Mouse (Mus musculus): ENCODE measurements around the gene Ache. TPM values are rescaled to one million over a fixed set of nuclear protein-coding genes. Genes with fewer than 3 reads are reported as not detected.

The Ache gene
- total and polyA plus RNA-seq, 3 experiments, result 7.0 to 16.8 TPM; not detected in 1

GRCm38 (mm10) chr5:137306439-137307005 lies 19.2 kb downstream of the Ache start (continued):
- TF ChIP-seq POLR2AphosphoS5 (IDR thresholded peaks at IDR 0.05; ENCODE audit: borderline replicate concordance, low read depth, low read length), result no peak
- TF ChIP-seq RAD21 (IDR thresholded peaks at IDR 0.05; ENCODE audit: low read depth, low read length), result no peak
- TF ChIP-seq ETS1 (IDR thresholded peaks at IDR 0.05; ENCODE audit: low read depth, low read length), result peak; percentile 27; the same call in 1 of the 2 replicates

- peak; percentile 98 for DNase-seq (ENCODE audit: low read depth, low spot score)
- Histone ChIP-seq H3K27me3 (ENCODE audit: control insufficient read depth in 1 of 2, insufficient read depth in 2 of 2, low read length in 2 of 2) (no peaks in the 10 kb centered on the region), H3K79me2 (ENCODE audit: control insufficient read depth, insufficient read depth, low read length, poor library complexity) (peaks cover 42% of the 10 kb centered on the region), H3K4me3 (ENCODE audit: control insufficient read depth in 1 of 2, insufficient read depth in 1 of 2, low read depth in 2 of 2, low read length in 2 of 2) (peak within 1 kb of the TSS; percentile 73 to 86), H3K36me3 (ENCODE audit: control insufficient read depth in 1 of 2, insufficient read depth in 2 of 2, low read length in 2 of 2) (peaks cover 0 to 36% of the 10 kb centered on the region in 2 experiments; a peak in 3 of 4 replicates), H3K9me3 (replicated peaks; ENCODE audit: insufficient read depth, low read length) (no peaks in the 10 kb centered on the region), H3K9ac (ENCODE audit: control insufficient read depth, low read depth, low read length, poor library complexity, severe bottlenecking) (peak within 1 kb of the TSS; percentile 93), H3K4me1 (ENCODE audit: control insufficient read depth in 1 of 2, insufficient read depth in 2 of 2, low read length in 2 of 2) (peaks cover 5 to 33% of the 10 kb centered on the region in 2 experiments; a peak in 3 of 4 replicates), H3K27ac (ENCODE audit: control insufficient read depth, low read depth, low read length) (peak within 1 kb of the TSS; percentile 93)
- TF ChIP-seq CTCF (IDR thresholded peaks at IDR 0.05 in 2 of 3, conservative IDR thresholded peaks at IDR 0.05 in 1 of 3; ENCODE audit: control insufficient read depth in 1 of 3, insufficient read depth in 1 of 3, low read depth in 2 of 3, low read length in 3 of 3, poor library complexity in 1 of 3, severe bottlenecking in 1 of 3) (no peak), NELFE (IDR thresholded peaks at IDR 0.05; ENCODE audit: low read depth, low read length) (peak; percentile 94), ELF1 (IDR thresholded peaks at IDR 0.05; ENCODE audit: low read depth, low read length) (peak; percentile 89), POLR2AphosphoS5 (IDR thresholded peaks at IDR 0.05; ENCODE audit: borderline replicate concordance, low read depth, low read length) (no peak), POLR2AphosphoS2 (IDR thresholded peaks at IDR 0.05; ENCODE audit: low read length) (peak; percentile 90; the same call in 1 of the 2 replicates), BHLHE40 (IDR thresholded peaks at IDR 0.05; ENCODE audit: borderline replicate concordance, low read depth, low read length) (peak; percentile 58; the same call in 1 of the 2 replicates), KAT2A (conservative IDR thresholded peaks at IDR 0.05; ENCODE audit: low read depth, low read length) (no peak; the same call in 1 of the 2 replicates), UBTF (IDR thresholded peaks at IDR 0.05; ENCODE audit: borderline replicate concordance, insufficient read depth, low read depth, low read length) (0 out of 2 replicates have a peak, but pooled peaks have one; percentile 40), ZMIZ1 (IDR thresholded peaks at IDR 0.05; ENCODE audit: low read depth, low read length) (peak; percentile 91; the same call in 1 of the 2 replicates), CHD2 (IDR thresholded peaks at IDR 0.05; ENCODE audit: low read length) (peak; percentile 94), MAFK (IDR thresholded peaks at IDR 0.05; ENCODE audit: borderline replicate concordance, low read depth, low read length) (no peak), RAD21 (IDR thresholded peaks at IDR 0.05; ENCODE audit: low read depth, low read length) (no peak), ZC3H11A (IDR thresholded peaks at IDR 0.05; ENCODE audit: low read depth, low read length) (no peak), ZKSCAN1 (IDR thresholded peaks at IDR 0.05; ENCODE audit: low read depth, low read length) (no peak), JUND (IDR thresholded peaks at IDR 0.05; ENCODE audit: low read depth, low read length) (no peak), TAL1 (IDR thresholded peaks at IDR 0.05; ENCODE audit: low read length) (no peak), MYC (IDR thresholded peaks at IDR 0.05; ENCODE audit: low read depth, low read length) (peak; percentile 95), GATA1 (IDR thresholded peaks at IDR 0.05; ENCODE audit: low read depth, low read length) (no peak), TCF12 (IDR thresholded peaks at IDR 0.05; ENCODE audit: low read depth, low read length) (peak; percentile 14; the same call in 1 of the 2 replicates), CHD1 (IDR thresholded peaks at IDR 0.05; ENCODE audit: low read depth, low read length) (no peak), E2F4 (IDR thresholded peaks at IDR 0.05; ENCODE audit: borderline replicate concordance, low read depth, low read length) (0 out of 2 replicates have a peak, but pooled peaks have one; percentile 28), SIN3A (IDR thresholded peaks at IDR 0.05; ENCODE audit: low read length) (peak; percentile 64; the same call in 1 of the 2 replicates), USF2 (IDR thresholded peaks at IDR 0.05; ENCODE audit: borderline replicate concordance in 1 of 2, insufficient read depth in 1 of 2, low read depth in 1 of 2, low read length in 2 of 2) (no peak), MAZ (IDR thresholded peaks at IDR 0.05; ENCODE audit: low read depth, low read length) (peak; percentile 37; the same call in 1 of the 2 replicates), GABPA (IDR thresholded peaks at IDR 0.05; ENCODE audit: low read depth, low read length) (no peak), MAX (IDR thresholded peaks at IDR 0.05; ENCODE audit: low read length) (peak; percentile 84), ETS1 (IDR thresholded peaks at IDR 0.05; ENCODE audit: low read depth, low read length) (peak; percentile 47), SMC3 (IDR thresholded peaks at IDR 0.05; ENCODE audit: low read depth, low read length) (peak; percentile 16; the same call in 1 of the 2 replicates), MYB (IDR thresholded peaks at IDR 0.05; ENCODE audit: low read depth, low read length) (no peak; the same call in 1 of the 2 replicates), POLR2A (IDR thresholded peaks at IDR 0.05; ENCODE audit: control insufficient read depth in 1 of 2, insufficient read depth in 1 of 2, low read depth in 1 of 2, low read length in 2 of 2, poor library complexity in 1 of 2) (peak; percentile 79 to 97; a peak in 3 of 4 replicates), MEF2A (IDR thresholded peaks at IDR 0.05; ENCODE audit: extremely low read depth, insufficient replicate concordance, low read depth, low read length, poor library complexity, severe bottlenecking) (no peak)
Measured at GRCm38 (mm10) chr5:137307071-137307912, 20.0 kb downstream of the Ache start, which contains the start of gene Srrt. Gene Srrt (minus strand): TSS chr5:137307674.

Data from MEL (cell line).